Mouse (Mus musculus): ENCODE measurements around the gene Tyw5.

DNA sequence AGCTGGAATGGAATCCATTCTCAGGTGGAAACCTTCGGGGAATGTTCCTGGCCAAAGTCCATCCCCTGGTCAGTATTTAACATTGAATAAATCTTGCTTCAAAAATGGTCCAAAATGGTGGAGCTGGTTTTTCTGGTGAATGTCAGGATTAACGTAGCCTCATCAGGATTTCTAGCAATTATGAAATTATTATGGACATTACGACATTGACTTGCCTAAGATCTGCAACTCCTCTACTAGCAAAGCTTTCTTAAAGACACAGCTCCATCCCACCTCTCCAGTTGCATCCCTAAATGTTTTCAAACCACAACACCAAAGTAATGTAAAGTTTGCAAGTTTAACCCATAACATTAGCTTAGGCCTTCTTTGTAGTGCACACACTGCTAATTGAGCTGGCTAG, 39.5 kb downstream of the Tyw5 start:
- TF ChIP-seq CTCF (IDR thresholded peaks at IDR 0.05; ENCODE audit: extremely low read depth, insufficient read depth, insufficient read length, insufficient replicate concordance) (no peak), POLR2A (IDR thresholded peaks at IDR 0.05; ENCODE audit: low read depth, low read length) (no peak)

Data from spleen, adult 2 months (tissue).